Mouse (Mus musculus) midbrain, embryonic 13.5 days (tissue): ENCODE data around the gene Fam71e1. TPM values are rescaled to one million over a fixed set of nuclear protein-coding genes. Genes with fewer than 3 reads are reported as not detected.
A peak's percentile ranks its signal among the peaks of the same experiment; 100 is the strongest.

Experiments
- ATAC-seq: fragments of 200-750 bp; cut with Nextera tagmentation; 2 replicates; pipeline ENCODE4 v1.8.0; 2017; ENCODE audit warnings: mild to moderate bottlenecking, moderate TSS enrichment, moderate library complexity
- H3K27ac ChIP-seq: fragments of 300-500 bp; sonication (generic); 2 replicates; pipeline ENCODE4 v1.5.1; 2015; ENCODE audit warnings: inconsistent platforms, mild to moderate bottlenecking, moderate library complexity
- H3K27me3 ChIP-seq: fragments of 300-500 bp; sonication (generic); 2 replicates; pipeline ENCODE4 v1.6.1; 2015; ENCODE audit warnings: mild to moderate bottlenecking, inconsistent platforms
- H3K36me3 ChIP-seq: fragments of 300-500 bp; sonication (generic); 2 replicates; pipeline ENCODE4 v1.6.1; 2015; ENCODE audit warnings: mild to moderate bottlenecking, inconsistent platforms
- H3K4me1 ChIP-seq: fragments of 300-500 bp; sonication (generic); replicated peaks from 2 replicates; pipeline ENCODE4 v1.6.1; 2015; ENCODE audit warnings: inconsistent platforms
- H3K4me2 ChIP-seq: fragments of 300-500 bp; sonication (generic); replicated peaks from 2 replicates; pipeline ENCODE4 v1.6.1; 2015; ENCODE audit warnings: moderate library complexity, mild to moderate bottlenecking, inconsistent platforms
- H3K4me3 ChIP-seq: fragments of 300-500 bp; sonication (generic); replicated peaks from 2 replicates; pipeline ENCODE4 v1.5.1; 2015; ENCODE audit warnings: mild to moderate bottlenecking, inconsistent platforms
- H3K9ac ChIP-seq: fragments of 300-500 bp; sonication (generic); replicated peaks from 2 replicates; pipeline ENCODE4 v1.6.1; 2015; ENCODE audit warnings: mild to moderate bottlenecking, inconsistent platforms
- H3K9me3 ChIP-seq: fragments of 300-500 bp; sonication (generic); 2 replicates; pipeline ENCODE4 v1.6.1; 2016; ENCODE audit warnings: mild to moderate bottlenecking, inconsistent platforms
- WGBS: fragments of 180-500 bp; shearing (Covaris S2); methylation state at CpG from one replicate; pipeline ENCODE4 v1.1.7; 2015; 5-methylcytosine and 5-hydroxymethylcytosine counted together
- polyA plus RNA-seq: library from polyadenylated mRNA; unstranded; fragments of >200 nt; fragmentation: Nextera tagmentation; extraction: Ambion mirVana; gene quantifications from 2 replicates; pipeline ENCODE4 v1.2.1, GENCODE M21; 2015

The Fam71e1 gene
- polyA plus RNA-seq, 1 experiment from 2014 or later = 43.0 TPM

- no peaks in the 10 kb centered on the region for H3K9me3 ChIP-seq
- H3K4me2 ChIP-seq = no peak overlapping the region
- no peak overlapping the region; the same call in 1 of the 2 replicates for H3K9ac ChIP-seq
- ATAC-seq = no peak
- no peak overlapping the region for H3K27ac ChIP-seq
- peaks cover 61% of the 10 kb centered on the region for H3K36me3 ChIP-seq
- H3K4me1 ChIP-seq = peaks cover 30% of the 10 kb centered on the region
- H3K27me3 ChIP-seq = no peaks in the 10 kb centered on the region
- H3K4me3 ChIP-seq = no peak overlapping the region
- WGBS = 97% methylated on average over 5 of the region's 5 CpGs
Observed at GRCm38 (mm10) chr7:44491391-44491790, 5.0 kb upstream of the Fam71e1 start.

GRCm38 (mm10) chr7:44492166-44492826 lies 4.1 kb upstream of the Fam71e1 start:
- H3K36me3 ChIP-seq = peaks cover 61% of the 10 kb centered on the region
- H3K27ac ChIP-seq = no peak overlapping the region
- H3K9ac ChIP-seq = no peak overlapping the region
- no peak overlapping the region for H3K4me3 ChIP-seq
- H3K27me3 ChIP-seq = no peaks in the 10 kb centered on the region
- H3K4me1 ChIP-seq = peaks cover 32% of the 10 kb centered on the region
- no peak overlapping the region for H3K4me2 ChIP-seq
- no peak for ATAC-seq
- H3K9me3 ChIP-seq = no peaks in the 10 kb centered on the region
- 96% methylated on average over 21 of the region's 21 CpGs for WGBS

DNA sequence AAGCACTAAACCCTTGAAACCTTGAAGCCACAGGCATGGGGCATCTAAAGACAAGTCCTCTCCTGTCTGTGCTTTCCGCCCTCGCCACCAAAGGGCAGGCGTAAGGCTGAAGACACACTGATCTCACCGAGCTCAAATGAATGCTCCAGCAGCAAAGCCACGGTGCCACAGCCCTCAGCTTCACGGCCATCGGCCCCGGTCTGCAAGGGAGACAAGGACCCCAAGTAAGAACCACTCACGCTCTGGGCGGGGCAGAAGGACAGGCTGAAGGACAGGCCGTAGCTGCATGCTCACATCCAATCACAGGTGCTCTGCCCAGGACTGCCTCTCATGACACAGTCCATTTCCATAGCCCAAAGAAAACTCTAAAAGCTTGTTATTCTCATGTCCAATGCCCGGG lies 1.7 kb upstream of the Fam71e1 start:
- Histone ChIP-seq H3K27ac (no peak overlapping the region), H3K4me3 (peak overlapping the region; percentile 75), H3K4me2 (peak overlapping the region; percentile 84), H3K27me3 (no peaks in the 10 kb centered on the region), H3K9me3 (no peaks in the 10 kb centered on the region), H3K36me3 (peaks cover 49% of the 10 kb centered on the region), H3K9ac (peak overlapping the region; percentile 94), H3K4me1 (peaks cover 36% of the 10 kb centered on the region)
- ATAC-seq = no peak
- 94% methylated on average over 12 of the region's 12 CpGs for WGBS

- peaks cover 36% of the 10 kb centered on the region for H3K4me1 ChIP-seq
- H3K9ac ChIP-seq = peak overlapping the region; percentile 94
- H3K27me3 ChIP-seq = no peaks in the 10 kb centered on the region
- WGBS = 90% methylated on average over 7 of the region's 7 CpGs
- H3K4me2 ChIP-seq = peak overlapping the region; percentile 84
- ATAC-seq = no peak
- no peak overlapping the region for H3K27ac ChIP-seq
- peak overlapping the region; percentile 75 for H3K4me3 ChIP-seq
- H3K9me3 ChIP-seq = no peaks in the 10 kb centered on the region
- peaks cover 45% of the 10 kb centered on the region for H3K36me3 ChIP-seq
Observed at GRCm38 (mm10) chr7:44495086-44495485, 1.3 kb upstream of the Fam71e1 start.

DNA sequence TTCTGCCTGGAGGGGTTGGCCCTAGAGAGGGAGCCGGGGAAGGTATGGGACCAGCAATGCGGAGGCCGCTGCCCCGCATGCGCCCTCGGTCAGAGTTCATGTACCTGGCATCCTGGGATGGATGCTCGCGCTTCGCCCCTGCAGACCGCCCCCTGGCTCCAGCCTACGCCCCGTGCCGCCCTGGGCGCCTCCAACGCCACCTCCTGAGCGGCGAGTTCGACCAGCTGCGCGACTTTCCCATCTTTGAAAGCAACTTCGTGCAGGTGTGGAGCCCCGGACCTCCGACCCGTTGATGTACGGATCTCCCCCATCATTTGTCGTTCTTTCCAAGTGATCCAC lies 359 bp downstream of the Fam71e1 start:
- under 1% methylated on average over 26 of the region's 26 CpGs for WGBS
- Histone ChIP-seq H3K9me3 (no peaks in the 10 kb centered on the region), H3K4me2 (peak overlapping the region; percentile 84), H3K4me3 (peak overlapping the region; percentile 75), H3K36me3 (peaks cover 28% of the 10 kb centered on the region), H3K9ac (peak overlapping the region; percentile 91), H3K4me1 (peaks cover 36% of the 10 kb centered on the region), H3K27ac (peak overlapping the region; percentile 98), H3K27me3 (no peaks in the 10 kb centered on the region)
- ATAC-seq = no peak

GRCm38 (mm10) chr7:44497361-44498055 lies 1.1 kb downstream of the Fam71e1 start:
- Histone ChIP-seq H3K27ac (peak overlapping the region; percentile 98), H3K9me3 (no peaks in the 10 kb centered on the region), H3K4me2 (peak overlapping the region; percentile 84), H3K36me3 (peaks cover 21% of the 10 kb centered on the region), H3K27me3 (no peaks in the 10 kb centered on the region), H3K4me3 (peak overlapping the region; percentile 75), H3K4me1 (peaks cover 36% of the 10 kb centered on the region), H3K9ac (peak overlapping the region; percentile 91)
- WGBS = 87% methylated on average over 10 of the region's 10 CpGs
- no peak for ATAC-seq

GRCm38 (mm10) chr7:44498922-44499321 lies 2.5 kb downstream of the Fam71e1 start:
- H3K4me1 ChIP-seq = peaks cover 26% of the 10 kb centered on the region
- ATAC-seq = no peak
- no peak overlapping the region for H3K4me2 ChIP-seq
- H3K9ac ChIP-seq = no peak overlapping the region
- peaks cover 9% of the 10 kb centered on the region; the same call in 1 of the 2 replicates for H3K36me3 ChIP-seq
- no peak overlapping the region for H3K27ac ChIP-seq
- WGBS = 70% methylated on average over 1 of the region's 1 CpGs
- no peaks in the 10 kb centered on the region for H3K27me3 ChIP-seq
- H3K4me3 ChIP-seq = no peak overlapping the region
- no peaks in the 10 kb centered on the region for H3K9me3 ChIP-seq

GRCm38 (mm10) chr7:44500046-44500445 lies 3.7 kb downstream of the Fam71e1 start:
- ATAC-seq = no peak
- Histone ChIP-seq H3K36me3 (no peaks in the 10 kb centered on the region), H3K4me1 (peaks cover 16% of the 10 kb centered on the region), H3K4me2 (no peak overlapping the region), H3K4me3 (no peak overlapping the region), H3K27ac (no peak overlapping the region), H3K9ac (no peak overlapping the region), H3K9me3 (no peaks in the 10 kb centered on the region), H3K27me3 (no peaks in the 10 kb centered on the region)
- 59% methylated on average over 20 of the region's 20 CpGs for WGBS

GRCm38 (mm10) chr7:44501563-44502115 lies 5.3 kb downstream of the Fam71e1 start:
- Histone ChIP-seq H3K4me1 (peaks cover 9% of the 10 kb centered on the region), H3K27ac (no peak overlapping the region), H3K4me2 (no peak overlapping the region), H3K9ac (no peak overlapping the region), H3K27me3 (no peaks in the 10 kb centered on the region), H3K4me3 (no peak overlapping the region), H3K9me3 (no peaks in the 10 kb centered on the region), H3K36me3 (no peaks in the 10 kb centered on the region)
- WGBS = 39% methylated on average over 5 of the region's 5 CpGs
- ATAC-seq = peak; percentile 68

DNA sequence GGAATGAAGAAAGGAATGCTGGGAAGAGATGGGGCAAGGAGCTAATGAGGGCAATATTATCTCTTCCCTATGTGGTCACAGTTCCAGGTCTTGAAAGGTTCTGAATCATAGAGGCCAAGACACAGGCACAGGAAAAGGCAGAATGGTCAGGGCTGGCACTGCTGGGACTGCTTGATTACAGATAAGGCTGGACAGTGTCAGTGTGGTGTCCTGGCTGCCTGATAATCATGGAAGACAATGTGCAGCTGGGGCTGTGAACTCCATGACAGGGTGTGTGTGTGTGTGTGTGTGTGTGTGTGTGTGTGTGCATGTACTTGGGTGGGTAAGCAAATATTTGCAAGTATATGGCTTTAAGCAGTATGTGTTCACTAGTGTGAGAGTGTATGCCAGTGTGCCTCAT lies 11.1 kb downstream of the Fam71e1 start:
- Histone ChIP-seq H3K9me3 (0 out of 2 replicates have a peak, but pooled peaks cover 1% of the 10 kb centered on the region), H3K4me3 (no peak overlapping the region), H3K9ac (no peak overlapping the region), H3K4me1 (no peaks in the 10 kb centered on the region), H3K4me2 (no peak overlapping the region), H3K36me3 (no peaks in the 10 kb centered on the region), H3K27ac (no peak overlapping the region), H3K27me3 (peaks cover 16% of the 10 kb centered on the region; the same call in 1 of the 2 replicates)
- no peak for ATAC-seq

GRCm38 (mm10) chr7:44519240-44519913 lies 23.0 kb downstream of the Fam71e1 start:
- Histone ChIP-seq H3K4me3 (no peak overlapping the region), H3K36me3 (no peaks in the 10 kb centered on the region), H3K9me3 (no peaks in the 10 kb centered on the region), H3K27me3 (peaks cover 48% of the 10 kb centered on the region), H3K27ac (no peak overlapping the region), H3K9ac (no peak overlapping the region), H3K4me2 (no peak overlapping the region), H3K4me1 (0 out of 2 replicates have a peak, but pooled peaks cover 3% of the 10 kb centered on the region)
- ATAC-seq = no peak
- 76% methylated on average over 9 of the region's 9 CpGs for WGBS

GRCm38 (mm10) chr7:44520990-44521389 lies 24.6 kb downstream of the Fam71e1 start:
- Histone ChIP-seq H3K9me3 (no peaks in the 10 kb centered on the region), H3K4me2 (no peak overlapping the region), H3K4me3 (no peak overlapping the region), H3K27me3 (peaks cover 57% of the 10 kb centered on the region), H3K27ac (no peak overlapping the region), H3K4me1 (0 out of 2 replicates have a peak, but pooled peaks cover 6% of the 10 kb centered on the region), H3K9ac (no peak overlapping the region), H3K36me3 (no peaks in the 10 kb centered on the region)
- ATAC-seq = no peak
- WGBS = 56% methylated on average over 3 of the region's 3 CpGs
